Mouse (Mus musculus) ES-Bruce4 (cell line): ENCODE data around the gene Rnf26.

Experiments
- CTCF ChIP-seq: IDR thresholded peaks from one replicate; pipeline ENCODE4 v1.8.1; 2011; ENCODE audit warnings: low read depth, low read length
- POLR2A ChIP-seq: IDR thresholded peaks from one replicate; pipeline ENCODE4 v1.8.1; 2011; ENCODE audit warnings: low read length; ENCODE audit not compliant: insufficient read depth

DNA sequence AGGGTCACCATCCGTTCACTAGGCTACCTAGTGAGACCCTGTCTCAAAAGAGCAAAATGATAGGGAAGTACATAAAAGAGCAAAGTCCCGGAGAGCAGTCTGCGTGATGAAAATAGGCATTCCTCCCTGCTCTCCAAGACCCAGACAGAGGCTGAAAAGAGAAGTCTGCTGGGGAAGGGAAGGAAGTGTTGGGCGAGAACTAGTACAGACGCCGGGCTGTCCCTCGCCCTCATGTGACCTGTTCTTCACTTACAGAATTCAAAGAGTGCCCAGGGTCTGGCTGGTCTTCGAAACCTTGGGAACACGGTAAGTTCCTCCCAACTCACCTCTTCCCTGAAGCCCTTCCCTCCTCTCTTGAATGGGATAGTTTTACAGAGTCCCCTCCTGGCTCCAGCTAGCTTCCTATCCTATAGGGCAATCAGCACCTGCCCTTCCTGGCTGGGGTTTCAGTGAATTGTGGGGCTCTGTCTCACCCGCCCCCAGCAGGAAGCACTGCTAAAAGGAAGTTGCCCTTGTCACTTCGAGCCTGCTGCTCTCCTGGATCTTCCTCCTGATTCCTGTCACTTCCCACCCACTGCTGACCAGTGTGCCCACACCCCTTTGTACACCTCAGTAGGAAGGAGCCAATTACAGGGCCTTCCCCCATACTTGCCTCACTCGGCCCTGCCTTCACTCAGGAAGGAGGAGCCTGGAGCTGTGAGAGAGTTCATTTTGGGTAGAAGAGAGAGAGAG, 24.3 kb downstream of the Rnf26 start:
- TF ChIP-seq POLR2A (no peak), CTCF (no peak)
